Mouse (Mus musculus) heart, embryonic 16.5 days (tissue): ENCODE results near the gene Odr4. TPM values are rescaled to one million over a fixed set of nuclear protein-coding genes. Genes with fewer than 3 reads are reported as not detected.
A peak's percentile ranks its signal among the peaks of the same experiment; 100 is the strongest.

Experiments
- ATAC-seq: fragments of 200-750 bp; cut with Nextera tagmentation; replicated peaks from 2 replicates; pipeline ENCODE4 v1.8.0; 2017; ENCODE audit warnings: moderate number of reproducible peaks; ENCODE audit not compliant: insufficient read depth, low FRiP score; ENCODE audit errors: extremely low read depth
- H3K27ac ChIP-seq: fragments of 300-500 bp; sonication (generic); 2 replicates; pipeline ENCODE4 v1.5.1; 2014; ENCODE audit warnings: mild to moderate bottlenecking, low read length, control low read depth, moderate library complexity
- H3K27me3 ChIP-seq: fragments of 300-500 bp; sonication (generic); 2 replicates; pipeline ENCODE4 v1.6.1; 2014; ENCODE audit warnings: low read length, mixed read lengths; ENCODE audit not compliant: control insufficient read depth, insufficient read depth
- H3K36me3 ChIP-seq: fragments of 300-500 bp; sonication (generic); 2 replicates; pipeline ENCODE4 v1.6.1; 2014; ENCODE audit not compliant: control insufficient read depth, insufficient read depth
- H3K4me1 ChIP-seq: fragments of 300-500 bp; sonication (generic); 2 replicates; pipeline ENCODE4 v1.6.1; 2014; ENCODE audit warnings: low read length, mixed read lengths; ENCODE audit not compliant: control insufficient read depth, insufficient read depth
- H3K4me2 ChIP-seq: fragments of 300-500 bp; sonication (generic); 2 replicates; pipeline ENCODE4 v1.6.1; 2014; ENCODE audit warnings: low read depth, mild to moderate bottlenecking, control low read depth, low read length
- H3K4me3 ChIP-seq: fragments of 300-500 bp; sonication (generic); 2 replicates; pipeline ENCODE4 v1.5.1; 2014; ENCODE audit warnings: mild to moderate bottlenecking, control low read depth, low read length
- H3K9ac ChIP-seq: fragments of 300-500 bp; sonication (generic); 2 replicates; pipeline ENCODE4 v1.6.1; 2014; ENCODE audit warnings: low read length, control low read depth
- H3K9me3 ChIP-seq: fragments of 300-500 bp; sonication (generic); replicated peaks from 2 replicates; pipeline ENCODE4 v1.6.1; 2016; ENCODE audit warnings: low read length; ENCODE audit not compliant: control insufficient read depth
- WGBS: fragments of 180-500 bp; shearing (Covaris S2); extraction: QIAGEN DNeasy Blood & Tissue Kit; methylation state at CpG from one replicate; pipeline ENCODE4 v1.1.7; 2014; 5-methylcytosine and 5-hydroxymethylcytosine counted together
- polyA plus RNA-seq: library from polyadenylated mRNA; unstranded; fragments of >200 nt; fragmentation: Nextera tagmentation; extraction: Ambion mirVana; gene quantifications from 2 replicates; pipeline ENCODE4 v1.2.1, GENCODE M21; 2015

The Odr4 gene
- polyA plus RNA-seq, 1 experiment from 2014 or later: 30.0 TPM

DNA sequence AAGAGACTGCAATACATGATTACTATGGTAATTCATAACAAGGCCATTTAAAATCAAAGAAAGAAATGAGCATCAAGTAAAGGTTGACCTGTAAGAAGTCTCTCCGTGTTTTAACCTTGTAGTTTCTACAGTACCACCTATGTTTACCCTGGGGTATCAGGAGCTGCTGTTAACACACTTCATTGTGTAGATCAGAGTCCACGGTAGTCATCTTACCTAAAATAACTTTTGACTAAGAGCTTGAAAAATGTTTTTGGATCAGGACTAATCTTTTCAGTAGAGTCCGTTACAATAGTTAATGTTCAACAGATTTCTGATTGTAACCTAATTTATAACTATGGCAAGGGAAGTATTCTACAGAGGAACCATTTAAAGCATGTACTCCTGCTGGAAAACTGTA lies 11.7 kb upstream of the Odr4 start:
- Histone ChIP-seq H3K9ac (no peak overlapping the region), H3K4me2 (no peak overlapping the region), H3K9me3 (no peaks in the 10 kb centered on the region), H3K27me3 (no peaks in the 10 kb centered on the region), H3K36me3 (peaks cover 40% of the 10 kb centered on the region), H3K27ac (no peak overlapping the region), H3K4me3 (no peak overlapping the region), H3K4me1 (no peaks in the 10 kb centered on the region)
- no peak for ATAC-seq
- 47% methylated on average over 3 of the region's 3 CpGs for WGBS

DNA sequence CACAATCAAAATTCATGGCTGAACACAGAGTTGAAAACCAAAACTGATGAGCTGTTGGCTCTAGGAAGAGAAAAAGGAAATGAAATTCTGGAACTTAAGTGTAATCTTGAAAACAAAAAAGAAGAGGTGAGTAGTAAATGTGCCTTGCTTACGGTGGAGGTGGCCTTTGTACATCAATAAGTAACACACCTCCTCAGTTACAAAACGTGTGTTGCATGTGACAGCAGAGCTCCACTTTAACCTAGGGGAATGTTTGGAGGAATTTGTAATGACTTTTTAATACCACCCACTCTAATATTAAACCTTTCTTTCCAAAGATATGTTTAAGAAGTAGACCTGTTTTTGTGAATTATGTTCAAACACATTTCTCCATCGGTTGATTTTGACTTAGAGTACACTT lies 11.0 kb upstream of the Odr4 start:
- peaks cover 34% of the 10 kb centered on the region for H3K36me3 ChIP-seq

DNA sequence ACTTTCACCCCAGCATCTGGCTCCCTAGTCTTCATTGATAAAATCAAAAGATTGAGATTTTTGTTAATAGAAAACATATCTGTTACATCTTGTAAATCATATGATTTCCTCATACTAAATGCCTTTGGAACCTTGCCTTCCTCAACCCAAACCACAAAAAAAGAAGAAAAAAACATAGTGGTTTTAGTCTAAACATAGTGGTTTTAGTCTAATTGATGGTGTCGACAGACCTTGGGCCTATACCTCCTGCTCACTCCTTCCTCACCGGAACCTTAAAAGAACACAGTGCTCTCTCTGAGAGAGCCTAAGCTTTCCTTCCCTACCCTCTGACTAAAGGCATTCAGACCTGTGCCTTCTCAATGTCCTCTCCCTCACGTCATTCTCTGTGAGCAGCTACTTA lies 3.1 kb upstream of the Odr4 start:
- no peak for ATAC-seq
- Histone ChIP-seq H3K9ac (no peak overlapping the region), H3K9me3 (no peaks in the 10 kb centered on the region), H3K36me3 (peaks cover 22% of the 10 kb centered on the region), H3K27me3 (no peaks in the 10 kb centered on the region), H3K27ac (no peak overlapping the region), H3K4me2 (no peak overlapping the region), H3K4me3 (no peak overlapping the region), H3K4me1 (peaks cover 10% of the 10 kb centered on the region)
- 82% methylated on average over 3 of the region's 3 CpGs for WGBS

More for the DNA sequence above, 11.0 kb upstream of the Odr4 start:
- Histone ChIP-seq H3K9me3 (no peaks in the 10 kb centered on the region), H3K27ac (no peak overlapping the region), H3K27me3 (no peaks in the 10 kb centered on the region), H3K9ac (no peak overlapping the region), H3K4me2 (no peak overlapping the region), H3K4me1 (no peaks in the 10 kb centered on the region), H3K4me3 (no peak overlapping the region)
- no peak for ATAC-seq
- WGBS: 92% methylated on average over 3 of the region's 3 CpGs

DNA sequence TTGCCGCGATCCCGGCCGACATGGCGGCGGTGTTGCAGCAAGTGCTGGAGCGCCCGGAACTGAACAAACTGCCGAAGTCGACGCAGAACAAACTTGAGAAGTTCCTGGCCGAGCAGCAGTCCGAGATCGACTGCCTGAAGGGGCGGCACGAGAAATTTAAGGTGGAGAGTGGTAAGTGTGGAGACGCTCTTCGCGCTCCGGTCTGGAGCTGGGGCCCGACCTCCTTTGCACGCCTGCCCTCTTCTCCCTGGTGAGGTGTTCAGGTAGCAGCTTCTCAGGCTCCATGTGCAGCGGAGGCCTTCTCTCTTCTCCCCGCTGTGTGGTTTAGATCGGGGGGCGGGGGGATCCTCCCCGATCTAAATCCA lies 590 bp upstream of the Odr4 start:
- peak overlapping the region; percentile 92 for H3K9ac ChIP-seq
- peaks cover 10% of the 10 kb centered on the region for H3K4me1 ChIP-seq
- under 1% methylated on average over 27 of the region's 27 CpGs for WGBS
- H3K4me3 ChIP-seq: peak overlapping the region; percentile 94
- peak; percentile 30 for ATAC-seq
- no peaks in the 10 kb centered on the region for H3K27me3 ChIP-seq
- peaks cover 26% of the 10 kb centered on the region for H3K36me3 ChIP-seq
- H3K27ac ChIP-seq: peak overlapping the region; percentile 96
- peak overlapping the region; percentile 78 for H3K4me2 ChIP-seq
- no peaks in the 10 kb centered on the region for H3K9me3 ChIP-seq

DNA sequence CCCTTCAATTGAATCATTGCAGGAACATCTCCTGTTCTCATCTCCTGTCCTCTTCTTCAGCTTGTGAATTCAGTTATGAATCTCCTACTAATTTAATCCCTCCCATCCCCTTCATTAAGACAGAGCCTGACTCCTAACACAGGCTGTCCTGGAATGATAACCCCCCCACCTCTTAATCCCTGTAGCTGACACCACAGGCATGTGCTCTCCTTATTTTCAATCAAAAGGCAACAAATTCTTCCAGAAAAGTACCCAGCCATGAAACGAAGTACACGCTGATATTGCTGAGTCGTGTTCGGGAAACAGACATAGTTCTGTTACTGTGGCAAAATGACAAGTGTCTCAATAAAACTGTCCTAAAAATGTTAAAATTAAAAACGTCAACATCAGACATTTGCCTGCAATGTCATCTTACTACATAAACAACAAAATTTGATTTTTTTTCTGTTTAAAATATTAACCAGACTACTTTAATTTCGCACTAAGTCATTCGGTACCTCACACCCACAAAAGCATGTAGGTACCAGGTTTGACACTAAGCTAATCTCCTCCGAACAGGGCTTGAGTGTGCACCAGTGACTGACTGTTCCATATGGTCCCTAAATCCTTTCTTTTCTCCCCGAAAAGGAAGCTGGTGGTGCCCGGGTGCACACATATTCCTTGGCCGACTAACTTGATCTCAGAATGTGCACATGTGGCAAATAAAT lies 796 bp downstream of the Odr4 start:
- Histone ChIP-seq H3K36me3 (peaks cover 30% of the 10 kb centered on the region), H3K9me3 (no peaks in the 10 kb centered on the region), H3K4me1 (peaks cover 10% of the 10 kb centered on the region), H3K4me3 (peak overlapping the region; percentile 94), H3K9ac (peak overlapping the region; percentile 92), H3K27ac (peak overlapping the region; percentile 92), H3K27me3 (no peaks in the 10 kb centered on the region), H3K4me2 (peak overlapping the region; percentile 78)
- peak; percentile 2 for ATAC-seq
- WGBS: 15% methylated on average over 11 of the region's 11 CpGs

DNA sequence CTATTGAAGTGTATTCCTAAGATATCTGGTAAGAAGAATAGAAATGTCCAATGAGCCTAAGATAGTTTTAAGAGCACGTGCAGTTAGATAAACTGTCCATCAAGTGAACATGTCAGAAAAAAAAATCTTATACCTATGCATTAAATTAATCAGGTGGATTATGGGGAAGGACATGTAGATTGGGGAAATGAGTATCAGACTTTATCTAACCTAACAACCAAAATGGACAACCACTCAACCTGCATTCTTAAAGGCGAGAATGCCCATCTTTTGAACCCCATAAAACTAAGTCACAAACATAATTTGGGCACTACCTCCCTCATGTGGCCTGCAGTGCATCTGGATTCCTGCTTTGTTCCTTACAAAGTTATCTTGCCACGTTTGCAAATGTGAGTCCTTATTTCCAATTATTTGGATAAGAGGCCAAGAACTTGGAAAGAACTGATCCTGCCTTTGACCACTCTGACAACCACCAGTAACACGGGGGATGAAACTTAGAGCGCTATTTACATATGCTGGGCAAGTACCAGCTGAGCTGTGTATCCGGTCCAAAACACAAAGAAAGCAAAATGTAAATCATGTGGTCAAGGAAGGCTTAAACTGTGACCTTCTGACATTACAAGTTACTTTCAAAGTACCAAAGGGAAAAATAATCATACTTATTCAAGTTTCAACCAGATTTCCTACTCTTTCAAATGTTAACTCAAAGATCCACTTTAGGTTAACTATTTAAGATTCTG lies 3.3 kb downstream of the Odr4 start:
- peaks cover 14% of the 10 kb centered on the region for H3K36me3 ChIP-seq
- no peak overlapping the region for H3K4me2 ChIP-seq
- H3K27ac ChIP-seq: no peak overlapping the region
- H3K9ac ChIP-seq: no peak overlapping the region
- 89% methylated on average over 6 of the region's 6 CpGs for WGBS
- H3K4me3 ChIP-seq: no peak overlapping the region
- ATAC-seq: no peak
- H3K27me3 ChIP-seq: no peaks in the 10 kb centered on the region
- no peaks in the 10 kb centered on the region for H3K9me3 ChIP-seq
- peaks cover 6% of the 10 kb centered on the region for H3K4me1 ChIP-seq

DNA sequence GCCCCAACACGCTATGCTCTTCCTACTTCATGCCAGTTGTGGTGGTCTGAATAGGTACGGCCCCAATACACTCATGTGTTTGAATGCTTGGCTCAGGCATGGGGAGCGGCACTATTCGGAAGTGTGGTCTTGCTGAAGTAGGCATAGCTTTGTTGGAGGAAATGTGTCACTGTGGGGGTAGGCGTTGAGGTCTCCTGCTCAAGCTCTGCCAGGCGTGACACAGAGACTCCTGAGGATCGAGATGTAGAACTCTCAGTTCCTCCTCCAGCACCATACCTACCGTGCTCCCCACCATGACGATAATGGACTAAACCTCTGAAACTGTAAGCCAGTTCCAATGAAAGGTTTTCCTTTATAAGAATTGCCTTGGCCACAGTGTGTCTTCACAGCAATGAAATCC lies 5.3 kb downstream of the Odr4 start:
- Histone ChIP-seq H3K4me3 (no peak overlapping the region), H3K9me3 (no peaks in the 10 kb centered on the region), H3K4me1 (peaks cover 4% of the 10 kb centered on the region), H3K9ac (no peak overlapping the region), H3K4me2 (no peak overlapping the region), H3K27me3 (no peaks in the 10 kb centered on the region), H3K36me3 (peaks cover 20% of the 10 kb centered on the region), H3K27ac (no peak overlapping the region)
- WGBS: 91% methylated on average over 9 of the region's 9 CpGs
- no peak for ATAC-seq

DNA sequence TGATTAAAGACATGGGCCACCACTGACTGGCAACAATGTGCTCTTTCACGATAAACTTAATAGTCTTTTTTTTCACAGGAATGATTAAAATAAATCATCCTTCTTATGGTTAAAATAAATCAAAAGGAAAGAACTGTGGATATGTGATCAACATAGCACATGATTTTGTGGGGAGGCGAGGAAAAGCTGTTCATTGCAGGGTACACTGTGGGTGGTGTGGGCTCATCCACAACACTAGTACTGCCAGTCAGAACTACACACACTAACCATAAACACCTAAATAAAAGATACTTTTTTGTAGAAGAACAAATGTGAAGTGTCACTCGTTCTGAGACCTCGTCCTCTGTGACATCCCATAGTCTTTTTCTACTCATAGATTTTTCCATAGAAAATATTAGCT lies 8.7 kb downstream of the Odr4 start:
- H3K9ac ChIP-seq: no peak overlapping the region
- no peak overlapping the region for H3K4me2 ChIP-seq
- H3K27me3 ChIP-seq: no peaks in the 10 kb centered on the region
- no peaks in the 10 kb centered on the region for H3K9me3 ChIP-seq
- no peak overlapping the region for H3K27ac ChIP-seq
- H3K4me1 ChIP-seq: no peaks in the 10 kb centered on the region
- no peak for ATAC-seq
- H3K4me3 ChIP-seq: no peak overlapping the region
- H3K36me3 ChIP-seq: peaks cover 23% of the 10 kb centered on the region
- WGBS: 93% methylated on average over 4 of the region's 4 CpGs

DNA sequence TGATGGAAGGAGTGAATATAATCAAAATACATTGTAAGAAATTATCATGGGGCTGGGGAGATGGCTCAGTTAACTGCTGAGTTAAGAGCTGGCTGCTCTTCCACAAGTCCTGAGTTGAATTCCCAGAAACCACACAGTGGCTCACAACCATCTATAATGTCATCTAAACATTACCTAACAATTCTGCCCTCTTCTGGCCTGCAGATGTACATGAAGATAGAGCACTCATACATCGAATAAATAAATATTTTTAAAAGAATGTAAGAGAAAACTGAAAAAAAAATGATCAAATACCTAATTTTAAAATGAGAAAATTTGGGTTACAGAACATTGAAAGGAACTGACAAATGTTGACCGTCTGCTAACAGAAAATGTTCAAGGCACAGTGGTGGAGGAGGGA lies 18.6 kb downstream of the Odr4 start:
- Histone ChIP-seq H3K9ac (no peak overlapping the region), H3K4me3 (no peak overlapping the region), H3K4me1 (no peaks in the 10 kb centered on the region), H3K9me3 (no peaks in the 10 kb centered on the region), H3K27ac (no peak overlapping the region), H3K36me3 (peaks cover 14% of the 10 kb centered on the region; the same call in 1 of the 2 replicates), H3K27me3 (no peaks in the 10 kb centered on the region), H3K4me2 (no peak overlapping the region)
- ATAC-seq: no peak
- WGBS: 84% methylated on average over 2 of the region's 2 CpGs
